Mouse (Mus musculus): ENCODE measurements at regions not wholly inside any gene's neighbourhood (a gene's known extent, or its start where the extent isn't known, plus 50 kb on each side); places are given as distances from the start of the nearest gene placed in this dataset.
A peak's percentile ranks its signal among the peaks of the same experiment; 100 is the strongest.

GRCm38 (mm10) chr13:78985921-78986320 lies 786.4 kb upstream of the Nr2f1 start:
- H3K27ac ChIP-seq = no peak overlapping the region
- TF ChIP-seq CTCF (conservative IDR thresholded peaks at IDR 0.05) = no peak
- DNase-seq (ENCODE audit: low spot score in 2 of 2) = no peak
- H3K4me3 ChIP-seq = no peak overlapping the region

GRCm38 (mm10) chr13:78977224-78977780 lies 777.7 kb upstream of the Nr2f1 start:
- no peak for DNase-seq (ENCODE audit: low spot score in 2 of 2)
- no peak for TF ChIP-seq CTCF (conservative IDR thresholded peaks at IDR 0.05)
- no peak overlapping the region for H3K27ac ChIP-seq
- H3K4me3 ChIP-seq = no peak overlapping the region

- DNase-seq (ENCODE audit: low spot score in 2 of 2) = no peak
- TF ChIP-seq CTCF (conservative IDR thresholded peaks at IDR 0.05) = no peak
- Histone ChIP-seq H3K27ac (peak overlapping the region; percentile 63; the same call in 1 of the 2 replicates), H3K4me3 (peak overlapping the region; percentile 36)
Measured at GRCm38 (mm10) chr13:78938351-78938741, 738.8 kb upstream of the Nr2f1 start.

GRCm38 (mm10) chr13:78937389-78938350 lies 738.1 kb upstream of the Nr2f1 start:
- peak in 1 of 2 experiments; percentile 15 for DNase-seq (ENCODE audit: low spot score in 2 of 2)
- TF ChIP-seq CTCF (conservative IDR thresholded peaks at IDR 0.05) = no peak
- peak overlapping the region; percentile 36 for H3K4me3 ChIP-seq
- H3K27ac ChIP-seq = peak overlapping the region; percentile 11; the same call in 1 of the 2 replicates

- no peak overlapping the region for H3K27ac ChIP-seq
- DNase-seq (ENCODE audit: low spot score in 2 of 2) = peak in 1 of 2 experiments; percentile 2
- no peak overlapping the region for H3K4me3 ChIP-seq
- no peak for TF ChIP-seq CTCF (conservative IDR thresholded peaks at IDR 0.05)
Measured at GRCm38 (mm10) chr13:78935990-78936650, 736.6 kb upstream of the Nr2f1 start.

GRCm38 (mm10) chr13:78928347-78928746 lies 728.8 kb upstream of the Nr2f1 start:
- TF ChIP-seq CTCF (conservative IDR thresholded peaks at IDR 0.05) = no peak
- no peak for DNase-seq (ENCODE audit: low spot score in 2 of 2)
- no peak overlapping the region for H3K27ac ChIP-seq
- no peak overlapping the region for H3K4me3 ChIP-seq

- H3K27ac ChIP-seq = no peak overlapping the region
- no peak for TF ChIP-seq CTCF (conservative IDR thresholded peaks at IDR 0.05)
- no peak for DNase-seq (ENCODE audit: low spot score in 2 of 2)
- no peak overlapping the region for H3K4me3 ChIP-seq
Measured at GRCm38 (mm10) chr13:78920802-78921201, 721.2 kb upstream of the Nr2f1 start.

- no peak overlapping the region for H3K4me3 ChIP-seq
- no peak for TF ChIP-seq CTCF (conservative IDR thresholded peaks at IDR 0.05)
- H3K27ac ChIP-seq = no peak overlapping the region
- DNase-seq (ENCODE audit: low spot score in 2 of 2) = no peak
Measured at GRCm38 (mm10) chr13:78909839-78910238, 710.3 kb upstream of the Nr2f1 start.

GRCm38 (mm10) chr13:78904102-78904501 lies 704.5 kb upstream of the Nr2f1 start:
- DNase-seq (ENCODE audit: low spot score in 2 of 2) = no peak
- H3K4me3 ChIP-seq = no peak overlapping the region
- no peak for TF ChIP-seq CTCF (conservative IDR thresholded peaks at IDR 0.05)
- H3K27ac ChIP-seq = no peak overlapping the region

GRCm38 (mm10) chr13:78900693-78901092 lies 701.1 kb upstream of the Nr2f1 start:
- H3K27ac ChIP-seq = no peak overlapping the region
- H3K4me3 ChIP-seq = no peak overlapping the region
- TF ChIP-seq CTCF (conservative IDR thresholded peaks at IDR 0.05) = no peak
- DNase-seq (ENCODE audit: low spot score in 2 of 2) = no peak

- no peak for DNase-seq (ENCODE audit: low spot score in 2 of 2)
- Histone ChIP-seq H3K4me3 (no peak overlapping the region), H3K27ac (no peak overlapping the region)
- TF ChIP-seq CTCF (conservative IDR thresholded peaks at IDR 0.05) = no peak
Measured at GRCm38 (mm10) chr13:78892252-78892651, 692.7 kb upstream of the Nr2f1 start.

GRCm38 (mm10) chr13:78883062-78883461 lies 683.5 kb upstream of the Nr2f1 start:
- H3K27ac ChIP-seq = no peak overlapping the region
- DNase-seq (ENCODE audit: low spot score in 2 of 2) = no peak
- no peak overlapping the region for H3K4me3 ChIP-seq
- TF ChIP-seq CTCF (conservative IDR thresholded peaks at IDR 0.05) = no peak

- no peak for DNase-seq (ENCODE audit: low spot score in 2 of 2)
- no peak overlapping the region for H3K4me3 ChIP-seq
Measured at GRCm38 (mm10) chr13:78872582-78872981, 673.0 kb upstream of the Nr2f1 start.

More at GRCm38 (mm10) chr13:78872582-78872981, 673.0 kb upstream of the Nr2f1 start:
- no peak overlapping the region for H3K27ac ChIP-seq
- TF ChIP-seq CTCF (conservative IDR thresholded peaks at IDR 0.05) = no peak

Measured in layer of hippocampus, adult 2 months (tissue).